Mouse (Mus musculus) midbrain, embryonic 13.5 days (tissue): ENCODE results near the gene Igsf9b. TPM values are rescaled to one million over a fixed set of nuclear protein-coding genes. Genes with fewer than 3 reads are reported as not detected.

Experiments used
- ATAC-seq: fragments of 200-750 bp; cut with Nextera tagmentation; 2 replicates; pipeline ENCODE4 v1.8.0; 2017; ENCODE audit warnings: mild to moderate bottlenecking, moderate TSS enrichment, moderate library complexity
- H3K27ac ChIP-seq: fragments of 300-500 bp; sonication (generic); 2 replicates; pipeline ENCODE4 v1.5.1; 2015; ENCODE audit warnings: inconsistent platforms, mild to moderate bottlenecking, moderate library complexity
- H3K27me3 ChIP-seq: fragments of 300-500 bp; sonication (generic); 2 replicates; pipeline ENCODE4 v1.6.1; 2015; ENCODE audit warnings: mild to moderate bottlenecking, inconsistent platforms
- H3K36me3 ChIP-seq: fragments of 300-500 bp; sonication (generic); 2 replicates; pipeline ENCODE4 v1.6.1; 2015; ENCODE audit warnings: mild to moderate bottlenecking, inconsistent platforms
- H3K4me1 ChIP-seq: fragments of 300-500 bp; sonication (generic); replicated peaks from 2 replicates; pipeline ENCODE4 v1.6.1; 2015; ENCODE audit warnings: inconsistent platforms
- H3K4me2 ChIP-seq: fragments of 300-500 bp; sonication (generic); replicated peaks from 2 replicates; pipeline ENCODE4 v1.6.1; 2015; ENCODE audit warnings: moderate library complexity, mild to moderate bottlenecking, inconsistent platforms
- H3K4me3 ChIP-seq: fragments of 300-500 bp; sonication (generic); replicated peaks from 2 replicates; pipeline ENCODE4 v1.5.1; 2015; ENCODE audit warnings: mild to moderate bottlenecking, inconsistent platforms
- H3K9ac ChIP-seq: fragments of 300-500 bp; sonication (generic); replicated peaks from 2 replicates; pipeline ENCODE4 v1.6.1; 2015; ENCODE audit warnings: mild to moderate bottlenecking, inconsistent platforms
- H3K9me3 ChIP-seq: fragments of 300-500 bp; sonication (generic); 2 replicates; pipeline ENCODE4 v1.6.1; 2016; ENCODE audit warnings: mild to moderate bottlenecking, inconsistent platforms
- WGBS: fragments of 180-500 bp; shearing (Covaris S2); methylation state at CpG from one replicate; pipeline ENCODE4 v1.1.7; 2015; 5-methylcytosine and 5-hydroxymethylcytosine counted together
- polyA plus RNA-seq: library from polyadenylated mRNA; unstranded; fragments of >200 nt; fragmentation: Nextera tagmentation; extraction: Ambion mirVana; gene quantifications from 2 replicates; pipeline ENCODE4 v1.2.1, GENCODE M21; 2015

Igsf9b gene
- polyA plus RNA-seq: 11.3 and 12.6 TPM in 2 replicates

DNA sequence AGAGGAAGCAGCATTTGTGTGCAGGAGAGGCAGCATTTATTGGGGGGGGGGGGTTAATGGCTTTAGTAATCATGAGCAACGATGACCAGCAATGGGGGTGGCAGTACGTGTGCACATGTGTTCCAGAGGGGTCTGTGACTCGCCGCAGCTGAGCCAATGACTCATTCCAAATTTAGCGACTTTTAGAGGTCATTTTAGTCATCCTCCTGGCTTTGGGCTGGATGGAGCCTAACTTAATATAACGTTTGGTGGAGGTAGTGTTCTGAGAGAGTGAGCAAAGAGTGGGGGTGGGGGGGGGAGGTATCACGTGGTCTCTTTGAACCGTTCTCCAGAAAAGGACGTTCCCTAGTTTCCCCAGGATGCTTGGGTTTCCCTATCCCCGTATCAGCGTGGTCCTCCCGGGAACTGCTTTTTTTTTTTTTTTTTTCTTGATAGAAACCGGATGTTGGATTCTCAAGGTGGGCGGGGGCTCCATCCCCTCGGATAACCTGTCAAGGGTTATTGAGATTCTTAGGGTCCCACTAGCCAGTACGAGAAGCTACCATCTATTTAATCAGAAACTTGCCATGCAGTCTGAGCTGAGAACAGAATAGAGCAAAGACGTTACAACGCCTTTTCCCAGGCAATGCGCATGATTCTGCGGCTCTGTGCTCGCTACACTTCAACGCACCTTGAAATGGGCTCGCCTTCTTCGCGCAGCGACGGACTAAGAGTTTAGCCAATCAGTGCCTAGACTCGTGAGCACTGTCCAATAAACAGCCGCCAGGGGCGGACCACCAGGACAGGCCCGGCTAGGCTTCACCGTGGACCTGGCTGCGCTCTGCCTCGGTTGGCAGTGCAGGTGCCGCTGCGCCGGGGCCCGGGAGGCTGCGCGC is at the start of gene Igsf9b:
Gene Igsf9b, plus strand, starts transcription at position 794 of the 875 bp plus-strand sequence.
- Histone ChIP-seq H3K9me3 (no peaks in the 10 kb centered on the region), H3K4me3 (peak within 1 kb of the TSS; percentile 79), H3K4me2 (peak within 1 kb of the TSS; percentile 95), H3K27ac (peak within 1 kb of the TSS; percentile 81), H3K36me3 (no peaks in the 10 kb centered on the region), H3K27me3 (peaks cover 41% of the 10 kb centered on the region), H3K4me1 (peaks cover 49% of the 10 kb centered on the region), H3K9ac (peak within 1 kb of the TSS; percentile 84)
- ATAC-seq: peak; percentile 99
- WGBS: 0% methylated on average over 40 of the region's 40 CpGs

GRCm38 (mm10) chr9:27252034-27252714 is 46.8 kb upstream of the Igsf9b start:
- 48% methylated on average over 7 of the region's 7 CpGs for WGBS
- H3K36me3 ChIP-seq: no peaks in the 10 kb centered on the region
- no peak overlapping the region for H3K4me3 ChIP-seq
- H3K9me3 ChIP-seq: no peaks in the 10 kb centered on the region
- no peaks in the 10 kb centered on the region for H3K27me3 ChIP-seq
- peak overlapping the region; percentile 47; the same call in 1 of the 2 replicates for H3K27ac ChIP-seq
- no peak overlapping the region for H3K9ac ChIP-seq
- H3K4me2 ChIP-seq: no peak overlapping the region
- peaks cover 5% of the 10 kb centered on the region; the same call in 1 of the 2 replicates for H3K4me1 ChIP-seq
- no peak for ATAC-seq

DNA sequence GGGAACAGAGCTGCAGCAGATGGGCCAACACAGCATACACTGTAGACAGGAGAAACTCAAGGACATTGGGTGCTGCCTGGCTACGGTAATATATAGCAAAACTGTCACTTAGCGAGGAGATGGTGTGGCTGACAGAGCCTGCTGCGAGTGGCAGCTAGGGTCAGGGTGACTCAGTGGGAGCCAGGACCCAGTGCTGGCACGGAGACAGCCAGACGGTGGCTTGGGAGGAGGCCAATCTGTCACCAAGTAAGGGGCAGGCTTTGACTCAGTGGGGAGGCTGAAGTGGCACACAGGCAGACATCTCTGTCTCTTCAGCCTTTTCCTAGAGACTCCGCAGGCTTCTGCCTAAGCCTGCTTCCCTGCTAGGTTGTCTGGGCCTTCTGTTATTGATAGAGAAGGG is 42.5 kb upstream of the Igsf9b start:
- 62% methylated on average over 6 of the region's 6 CpGs for WGBS
- H3K27me3 ChIP-seq: no peaks in the 10 kb centered on the region
- H3K27ac ChIP-seq: no peak overlapping the region
- H3K9ac ChIP-seq: no peak overlapping the region
- ATAC-seq: no peak
- no peaks in the 10 kb centered on the region for H3K9me3 ChIP-seq
- no peak overlapping the region for H3K4me2 ChIP-seq
- no peak overlapping the region for H3K4me3 ChIP-seq
- H3K36me3 ChIP-seq: no peaks in the 10 kb centered on the region
- peaks cover 5% of the 10 kb centered on the region; the same call in 1 of the 2 replicates for H3K4me1 ChIP-seq

- Histone ChIP-seq H3K4me3 (no peak overlapping the region), H3K27me3 (no peaks in the 10 kb centered on the region), H3K9ac (no peak overlapping the region), H3K27ac (no peak overlapping the region), H3K36me3 (no peaks in the 10 kb centered on the region), H3K9me3 (no peaks in the 10 kb centered on the region), H3K4me1 (peaks cover 5% of the 10 kb centered on the region; the same call in 1 of the 2 replicates), H3K4me2 (no peak overlapping the region)
- no peak for ATAC-seq
- WGBS: 81% methylated on average over 3 of the region's 3 CpGs
These were observed 38.5 kb upstream of the Igsf9b start for GRCm38 (mm10) chr9:27260378-27260947.

GRCm38 (mm10) chr9:27261905-27262304 is 37.1 kb upstream of the Igsf9b start:
- Histone ChIP-seq H3K9ac (no peak overlapping the region), H3K4me1 (peaks cover 5% of the 10 kb centered on the region; the same call in 1 of the 2 replicates), H3K36me3 (no peaks in the 10 kb centered on the region), H3K9me3 (no peaks in the 10 kb centered on the region), H3K27me3 (no peaks in the 10 kb centered on the region), H3K4me3 (no peak overlapping the region), H3K4me2 (no peak overlapping the region), H3K27ac (no peak overlapping the region)
- ATAC-seq: no peak
- 88% methylated on average over 2 of the region's 2 CpGs for WGBS

- H3K4me3 ChIP-seq: no peak overlapping the region
- no peak overlapping the region for H3K27ac ChIP-seq
- 49% methylated on average over 3 of the region's 3 CpGs for WGBS
- no peak overlapping the region for H3K9ac ChIP-seq
- no peak for ATAC-seq
- no peaks in the 10 kb centered on the region for H3K36me3 ChIP-seq
- no peaks in the 10 kb centered on the region for H3K27me3 ChIP-seq
- H3K4me1 ChIP-seq: peaks cover 5% of the 10 kb centered on the region; the same call in 1 of the 2 replicates
- no peak overlapping the region for H3K4me2 ChIP-seq
- H3K9me3 ChIP-seq: no peaks in the 10 kb centered on the region
These were observed 34.0 kb upstream of the Igsf9b start for GRCm38 (mm10) chr9:27265009-27265408.

DNA sequence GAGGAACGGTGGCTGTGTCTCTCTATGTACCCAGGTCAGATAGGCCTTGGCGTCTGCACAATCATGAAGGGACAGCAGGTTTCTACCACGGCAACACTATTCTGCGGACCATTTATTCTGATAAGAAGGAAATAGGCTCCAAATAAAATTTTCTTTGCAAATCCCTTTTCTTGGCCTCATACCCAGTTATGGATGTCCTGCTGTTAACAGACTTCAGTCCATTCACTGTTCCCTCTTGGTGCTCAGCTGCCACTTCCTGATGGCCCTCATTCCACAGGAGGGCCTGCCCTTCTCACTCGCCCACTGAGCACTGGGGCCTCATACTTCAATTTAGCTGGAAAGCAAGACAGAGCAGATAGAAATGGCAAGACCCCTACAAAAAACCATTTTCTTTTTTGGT is 31.1 kb upstream of the Igsf9b start:
- H3K36me3 ChIP-seq: no peaks in the 10 kb centered on the region
- no peak for ATAC-seq
- WGBS: 89% methylated on average over 5 of the region's 5 CpGs

DNA sequence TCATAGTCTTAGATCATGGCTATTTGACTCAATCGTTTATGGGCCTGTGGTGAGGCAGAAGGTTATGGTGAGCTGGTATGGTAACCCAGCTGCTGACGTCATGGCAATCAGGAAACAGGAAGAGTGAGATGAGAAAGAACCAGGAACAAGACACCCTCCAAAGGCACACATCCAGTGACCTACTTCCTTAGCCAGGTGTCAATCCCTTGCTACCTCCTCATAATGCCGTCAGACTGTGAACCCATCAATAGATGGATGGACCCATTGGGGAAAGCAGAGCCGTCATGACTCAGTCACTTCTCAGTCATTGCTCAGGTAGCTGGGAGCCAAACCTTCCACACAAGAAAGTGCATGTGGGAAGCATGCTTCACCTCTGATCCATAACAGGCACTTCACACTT is 30.5 kb upstream of the Igsf9b start:
- Histone ChIP-seq H3K36me3 (no peaks in the 10 kb centered on the region), H3K9ac (no peak overlapping the region), H3K27me3 (no peaks in the 10 kb centered on the region), H3K4me3 (no peak overlapping the region), H3K4me1 (peaks cover 5% of the 10 kb centered on the region; the same call in 1 of the 2 replicates), H3K27ac (no peak overlapping the region), H3K9me3 (no peaks in the 10 kb centered on the region), H3K4me2 (no peak overlapping the region)
- WGBS: 92% methylated on average over 4 of the region's 4 CpGs
- no peak for ATAC-seq

More for the DNA sequence above, 31.1 kb upstream of the Igsf9b start:
- Histone ChIP-seq H3K4me1 (peaks cover 5% of the 10 kb centered on the region; the same call in 1 of the 2 replicates), H3K9ac (no peak overlapping the region), H3K27ac (no peak overlapping the region), H3K9me3 (no peaks in the 10 kb centered on the region), H3K4me3 (no peak overlapping the region), H3K27me3 (no peaks in the 10 kb centered on the region), H3K4me2 (no peak overlapping the region)

GRCm38 (mm10) chr9:27269322-27269721 is 29.7 kb upstream of the Igsf9b start:
- no peak overlapping the region for H3K27ac ChIP-seq
- WGBS: 45% methylated on average over 4 of the region's 4 CpGs
- no peak overlapping the region for H3K9ac ChIP-seq
- no peak overlapping the region for H3K4me2 ChIP-seq
- H3K4me1 ChIP-seq: peaks cover 5% of the 10 kb centered on the region; the same call in 1 of the 2 replicates
- no peak overlapping the region for H3K4me3 ChIP-seq
- H3K9me3 ChIP-seq: no peaks in the 10 kb centered on the region
- H3K36me3 ChIP-seq: no peaks in the 10 kb centered on the region
- H3K27me3 ChIP-seq: no peaks in the 10 kb centered on the region
- no peak for ATAC-seq

DNA sequence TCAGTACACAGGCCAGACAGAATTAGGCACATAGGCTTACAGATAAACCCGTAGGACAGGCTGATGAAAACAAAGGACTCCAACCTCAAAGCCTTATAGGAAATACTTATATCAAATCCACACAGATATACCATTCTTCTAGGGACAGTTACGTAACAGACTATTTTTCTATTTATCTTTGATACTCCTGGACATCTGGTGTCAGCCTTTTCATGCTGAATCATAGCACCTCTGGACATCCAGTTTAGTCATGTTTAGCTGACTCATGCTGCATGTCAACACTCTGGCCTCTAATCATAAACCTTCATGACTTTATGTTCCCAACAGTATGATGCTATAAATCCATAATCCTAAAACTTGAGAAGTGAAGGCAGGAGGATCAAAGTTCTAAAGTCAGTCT is 29.1 kb upstream of the Igsf9b start:
- WGBS: 92% methylated on average over 2 of the region's 2 CpGs
- H3K27me3 ChIP-seq: no peaks in the 10 kb centered on the region
- H3K4me2 ChIP-seq: no peak overlapping the region
- H3K9ac ChIP-seq: no peak overlapping the region
- no peak overlapping the region for H3K4me3 ChIP-seq
- no peak for ATAC-seq
- no peak overlapping the region for H3K27ac ChIP-seq
- H3K4me1 ChIP-seq: peaks cover 3% of the 10 kb centered on the region; the same call in 1 of the 2 replicates
- no peaks in the 10 kb centered on the region for H3K36me3 ChIP-seq
- H3K9me3 ChIP-seq: no peaks in the 10 kb centered on the region

DNA sequence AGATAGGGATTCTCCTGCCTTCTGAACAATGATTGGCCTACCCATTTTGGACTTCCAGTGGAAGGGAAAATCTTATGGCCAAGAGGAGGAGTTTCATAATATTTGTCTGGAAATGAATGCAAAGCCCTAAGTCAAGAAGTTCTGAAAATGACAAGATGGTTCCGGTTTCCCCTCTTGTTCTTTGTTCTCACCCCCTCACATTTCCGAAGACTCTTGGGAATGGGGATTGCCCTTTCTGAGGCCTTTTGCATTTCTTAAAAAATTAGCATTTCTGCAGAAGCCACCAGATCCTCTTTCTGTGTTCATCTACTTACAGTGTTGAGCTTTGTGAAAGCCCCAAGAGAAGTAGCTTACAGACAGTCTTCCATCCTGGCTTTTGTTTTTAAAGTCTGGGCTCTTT is 27.1 kb upstream of the Igsf9b start:
- no peak overlapping the region for H3K4me3 ChIP-seq
- 81% methylated on average over 2 of the region's 2 CpGs for WGBS
- H3K4me1 ChIP-seq: no peaks in the 10 kb centered on the region
- no peak overlapping the region for H3K9ac ChIP-seq
- H3K4me2 ChIP-seq: no peak overlapping the region
- ATAC-seq: no peak
- no peaks in the 10 kb centered on the region for H3K27me3 ChIP-seq
- H3K36me3 ChIP-seq: no peaks in the 10 kb centered on the region
- H3K27ac ChIP-seq: no peak overlapping the region
- H3K9me3 ChIP-seq: no peaks in the 10 kb centered on the region

DNA sequence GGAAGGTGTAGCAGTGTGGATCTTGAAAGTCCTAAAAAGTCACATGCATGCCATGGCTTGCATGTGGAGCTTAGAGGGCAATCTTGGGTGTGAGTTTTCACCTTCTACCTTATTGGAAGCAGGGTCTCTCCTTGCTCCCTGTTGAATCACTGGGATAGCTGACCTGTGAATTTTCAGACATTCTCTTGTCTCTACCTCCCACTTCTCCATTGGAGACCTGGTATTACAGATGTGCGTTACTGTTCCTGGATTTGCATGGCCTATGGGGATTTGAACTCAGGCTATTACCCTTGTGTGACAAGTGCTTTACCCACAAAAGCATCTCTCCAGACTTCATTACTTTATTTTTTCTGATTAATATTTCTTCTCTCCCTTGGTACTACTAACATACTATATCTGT is 26.1 kb upstream of the Igsf9b start:
- Histone ChIP-seq H3K27ac (no peak overlapping the region), H3K27me3 (no peaks in the 10 kb centered on the region), H3K36me3 (no peaks in the 10 kb centered on the region), H3K9ac (no peak overlapping the region), H3K4me3 (no peak overlapping the region), H3K4me2 (no peak overlapping the region), H3K4me1 (no peaks in the 10 kb centered on the region), H3K9me3 (no peaks in the 10 kb centered on the region)
- WGBS: 97% methylated on average over 1 of the region's 1 CpGs
- no peak for ATAC-seq
